Mouse (Mus musculus): Measurements from ENCODE around the gene Ralgps2.

DNA sequence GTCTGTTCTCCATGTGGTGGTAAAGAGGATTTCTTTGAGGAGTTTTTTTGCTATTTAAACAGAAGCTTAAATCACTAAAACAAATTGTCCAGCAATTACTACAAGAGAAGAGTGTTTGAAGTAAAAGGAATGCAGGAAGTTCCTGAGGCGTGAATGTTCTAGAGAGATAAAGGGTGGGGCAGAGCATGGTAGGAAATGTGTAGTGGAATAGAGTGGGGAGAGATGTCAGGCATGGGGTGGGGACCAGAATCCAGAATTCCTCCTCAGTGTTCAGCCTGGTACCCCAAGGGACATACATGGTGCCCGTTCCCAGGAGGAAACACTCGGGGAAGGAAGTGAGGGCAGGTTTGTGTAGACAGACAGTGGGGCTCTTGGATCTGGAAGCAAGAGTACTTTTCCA lies 48.1 kb upstream of the Ralgps2 start:
- no peak for TF ChIP-seq CTCF (IDR thresholded peaks at IDR 0.05; ENCODE audit: low read depth)
- TF ChIP-seq EP300 (IDR thresholded peaks at IDR 0.05; ENCODE audit: low read depth), result no peak
